Mouse (Mus musculus) olfactory bulb, adult 2 months (tissue): ENCODE data around the gene Gm10337. TPM values are rescaled to one million over a fixed set of nuclear protein-coding genes. Genes with fewer than 3 reads are reported as not detected.

Source experiments
- H3K27ac ChIP-seq: fragments of 200-500 bp; 2 replicates; pipeline ENCODE4 v1.5.1; 2012; ENCODE audit warnings: low read depth, low read length; ENCODE audit not compliant: insufficient read depth
- H3K4me1 ChIP-seq: fragments of 200-500 bp; 2 replicates; pipeline ENCODE4 v1.6.1; 2012; ENCODE audit warnings: low read length; ENCODE audit not compliant: control insufficient read depth, insufficient read depth
- H3K4me3 ChIP-seq: fragments of 200-500 bp; 2 replicates; pipeline ENCODE4 v1.5.1; 2012; ENCODE audit warnings: mild to moderate bottlenecking, low read depth, low read length, moderate library complexity; ENCODE audit not compliant: insufficient read depth
- CTCF ChIP-seq: fragments of 200-500 bp; IDR thresholded peaks from 2 replicates; pipeline ENCODE4 v1.5.1; 2012; ENCODE audit warnings: low read depth, mild to moderate bottlenecking, low read length, moderate library complexity; ENCODE audit not compliant: insufficient read depth
- POLR2A ChIP-seq: fragments of 200-500 bp; IDR thresholded peaks from 2 replicates; pipeline ENCODE4 v1.6.1; 2012; ENCODE audit warnings: mild to moderate bottlenecking, low read depth, low read length, moderate library complexity; ENCODE audit not compliant: insufficient read depth
- WGBS: fragments of 180-500 bp; shearing (Covaris S2); methylation state at CpG from one replicate; pipeline ENCODE4 v1.1.7; 2018; 5-methylcytosine and 5-hydroxymethylcytosine counted together
- polyA plus RNA-seq: library from polyadenylated mRNA; stranded (reverse); fragments of >200 nt; gene quantifications from 2 replicates; pipeline ENCODE4 v1.2.4, GENCODE M21; 2012; ENCODE audit warnings: low replicate concordance; ENCODE audit not compliant: missing spikeins, insufficient read depth, insufficient read length

Gene Gm10337
- polyA plus RNA-seq, 1 experiment = not detected

GRCm38 (mm10) chr15:102517631-102517975, 14.1 kb downstream of the Gm10337 start:
- peak; percentile 83 for TF ChIP-seq POLR2A
- no peak for TF ChIP-seq CTCF
- Histone ChIP-seq H3K4me3 (peak overlapping the region; percentile 59), H3K27ac (peak overlapping the region; percentile 59), H3K4me1 (peaks cover 17% of the 10 kb centered on the region)
- under 1% methylated on average over 10 of the region's 10 CpGs for WGBS

DNA sequence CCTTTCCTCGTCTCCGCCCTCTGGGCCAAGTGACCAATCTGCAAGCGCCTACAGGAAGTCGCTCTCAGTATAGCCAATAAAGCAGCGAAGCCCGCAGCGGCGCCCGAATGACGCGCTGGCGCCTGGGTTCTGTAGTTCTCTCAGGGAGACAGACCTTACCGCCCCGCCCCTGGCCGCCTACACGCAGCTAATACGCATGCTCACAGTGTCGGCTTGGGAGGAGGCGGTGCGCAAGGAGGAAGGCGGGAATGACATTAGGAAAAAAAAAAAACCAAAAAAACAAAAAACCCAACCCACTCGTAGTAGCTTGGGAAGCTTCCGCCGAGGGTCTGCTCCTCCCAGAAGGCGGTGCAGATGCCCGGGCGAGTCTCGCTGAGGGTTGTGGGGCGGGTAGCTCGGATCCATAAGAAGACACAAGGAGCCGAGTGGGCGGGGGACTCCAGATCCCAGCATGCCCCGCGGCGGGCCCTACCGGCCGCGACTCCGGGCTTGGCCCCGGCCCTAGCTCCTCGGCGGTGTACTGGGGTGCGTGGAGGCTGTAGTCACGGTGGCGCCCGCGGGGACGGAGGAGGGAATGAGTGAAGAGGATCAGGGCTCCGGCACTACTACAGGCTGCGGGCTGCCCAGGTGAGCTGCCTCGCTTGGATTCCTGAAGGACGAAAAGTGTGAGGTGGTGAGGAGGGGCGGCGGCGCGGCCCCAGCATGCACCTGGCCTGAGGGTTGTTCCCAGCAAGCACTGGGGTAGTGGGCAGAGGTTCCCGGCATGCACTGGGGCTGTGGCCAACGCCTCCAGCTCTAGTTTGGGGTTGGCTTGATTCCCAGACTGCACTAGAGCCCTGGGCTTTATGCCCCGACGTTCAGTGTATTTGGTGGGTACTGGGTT, 14.7 kb downstream of the Gm10337 start, which contains the start of gene Tarbp2:
Gene Tarbp2, plus strand, starts transcription at position 217 of the 883 bp plus-strand sequence.
- Histone ChIP-seq H3K27ac (peak within 1 kb of the TSS; percentile 100), H3K4me3 (peak within 1 kb of the TSS; percentile 89), H3K4me1 (peaks cover 17% of the 10 kb centered on the region)
- peak; percentile 53; the same call in 1 of the 2 replicates for TF ChIP-seq POLR2A
- no peak for TF ChIP-seq CTCF
- under 1% methylated on average over 60 of the region's 60 CpGs for WGBS

- H3K4me3 ChIP-seq = peak overlapping the region; percentile 89
- peak overlapping the region; percentile 100 for H3K27ac ChIP-seq
- peaks cover 17% of the 10 kb centered on the region for H3K4me1 ChIP-seq
- 6% methylated on average over 9 of the region's 9 CpGs for WGBS
- no peak; the same call in 1 of the 2 replicates for TF ChIP-seq POLR2A
- no peak for TF ChIP-seq CTCF
These were observed 15.3 kb downstream of the Gm10337 start for GRCm38 (mm10) chr15:102518859-102519201.

GRCm38 (mm10) chr15:102519211-102520141, 16.0 kb downstream of the Gm10337 start:
- 34% methylated on average over 17 of the region's 17 CpGs for WGBS
- no peak overlapping the region for H3K27ac ChIP-seq
- peak overlapping the region; percentile 89 for H3K4me3 ChIP-seq
- H3K4me1 ChIP-seq = peaks cover 17% of the 10 kb centered on the region
- TF ChIP-seq CTCF (no peak), POLR2A (no peak)

GRCm38 (mm10) chr15:102520416-102520815, 16.9 kb downstream of the Gm10337 start:
- no peak for TF ChIP-seq POLR2A
- 79% methylated on average over 4 of the region's 4 CpGs for WGBS
- no peak overlapping the region for H3K4me3 ChIP-seq
- H3K4me1 ChIP-seq = peaks cover 17% of the 10 kb centered on the region
- H3K27ac ChIP-seq = no peak overlapping the region

DNA sequence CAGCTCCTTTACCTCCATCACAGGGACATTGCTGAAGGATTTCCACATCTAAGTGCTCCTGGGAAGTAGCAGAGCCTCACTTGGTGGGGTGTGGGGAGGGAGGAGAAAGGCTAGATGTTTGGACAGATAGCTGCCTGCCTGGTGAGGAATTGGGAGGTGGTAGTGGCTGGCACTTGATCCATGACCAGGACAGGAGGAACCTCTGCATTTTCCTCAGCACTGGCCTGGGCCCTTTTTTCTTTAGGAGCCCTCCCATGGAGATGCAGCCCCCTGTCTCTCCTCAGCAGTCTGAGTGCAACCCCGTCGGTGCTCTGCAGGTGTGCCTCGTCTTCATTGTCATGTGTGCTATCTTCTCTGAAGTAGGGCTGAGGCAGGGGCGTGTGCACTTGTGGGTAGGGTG, 18.0 kb downstream of the Gm10337 start:
- no peak overlapping the region for H3K27ac ChIP-seq
- no peak overlapping the region for H3K4me3 ChIP-seq
- TF ChIP-seq POLR2A = no peak
- TF ChIP-seq CTCF = no peak
- H3K4me1 ChIP-seq = peaks cover 10% of the 10 kb centered on the region
- WGBS = 85% methylated on average over 4 of the region's 4 CpGs

DNA sequence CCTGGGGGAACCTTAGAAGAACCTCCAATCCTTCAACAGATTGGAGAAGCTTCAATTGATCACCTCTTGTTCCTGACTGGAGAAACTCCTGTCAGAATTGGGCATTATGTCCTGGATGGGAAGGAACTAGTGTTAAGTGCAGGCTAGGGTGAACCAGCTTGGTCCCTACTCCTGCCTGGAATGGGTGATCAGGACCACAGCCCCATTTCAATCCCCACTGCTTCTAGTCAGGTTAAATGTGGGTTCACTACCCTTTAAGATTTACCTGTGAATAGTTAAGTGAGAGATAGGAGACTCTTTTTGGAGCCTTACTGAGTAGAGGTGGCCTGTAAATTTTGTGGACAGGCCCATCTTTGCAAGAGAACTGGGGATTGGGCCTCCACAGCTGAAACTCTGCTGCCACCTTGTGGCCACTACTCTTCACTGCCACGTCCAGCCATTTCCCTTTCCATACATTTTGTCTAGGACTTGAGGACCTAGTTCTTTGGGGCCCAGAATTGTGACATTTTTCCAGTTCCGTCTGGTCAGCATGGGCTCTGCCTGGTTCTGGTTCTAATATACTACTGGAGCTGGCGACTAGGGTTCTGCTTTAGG, 21.5 kb downstream of the Gm10337 start, which contains the start of gene Npff:
Gene Npff, minus strand, starts transcription at position 51 of the 594 bp plus-strand sequence.
- no peak within 1 kb of the TSS for H3K4me3 ChIP-seq
- 0 out of 2 replicates have a peak, but pooled peaks cover 6% of the 10 kb centered on the region for H3K4me1 ChIP-seq
- no peak within 1 kb of the TSS for H3K27ac ChIP-seq
- TF ChIP-seq CTCF (peak; percentile 59), POLR2A (no peak)
- WGBS = 6% methylated on average over 3 of the region's 3 CpGs

DNA sequence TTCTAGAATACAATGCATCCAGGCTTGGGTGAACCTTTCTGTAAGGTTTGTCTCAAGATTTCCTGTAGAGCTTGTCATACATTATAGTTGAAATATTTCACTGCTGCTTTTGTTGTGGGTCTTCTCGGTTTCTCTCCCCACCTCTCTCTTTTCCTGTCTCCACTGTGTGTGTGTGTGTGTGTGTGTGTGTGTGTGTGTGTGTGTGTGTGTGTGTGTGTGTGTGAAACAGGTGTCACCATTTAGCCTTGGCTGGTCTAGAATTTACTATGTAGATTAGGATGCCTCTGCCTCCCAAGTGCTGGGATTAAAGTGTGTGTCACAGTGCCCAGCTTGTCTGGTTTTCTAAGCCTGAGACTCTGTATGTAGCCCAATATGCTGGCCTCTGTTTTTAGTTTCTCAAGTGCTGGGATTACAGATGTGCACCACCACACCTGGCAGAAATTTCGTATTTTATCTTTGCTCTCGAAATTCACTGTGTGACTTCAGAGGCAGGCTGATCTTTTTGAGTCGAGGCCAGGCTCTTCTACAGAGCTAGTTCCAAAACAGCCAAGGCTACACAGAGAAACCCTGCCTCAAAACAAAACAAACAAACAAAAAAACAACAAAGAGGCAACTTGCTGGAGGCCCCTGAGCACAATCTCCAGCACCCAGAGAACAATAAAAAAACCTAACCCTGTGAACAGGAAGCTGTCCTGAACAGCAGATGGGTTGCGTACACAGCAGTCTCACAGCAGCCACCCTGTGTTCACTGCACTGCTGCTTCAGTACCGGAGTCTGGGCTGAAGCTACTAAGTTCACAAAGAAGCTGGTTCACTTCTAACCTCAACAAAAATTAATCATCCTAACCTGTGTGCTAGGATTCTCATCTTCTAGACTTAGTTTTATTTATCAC, 22.8 kb downstream of the Gm10337 start:
- 82% methylated on average over 6 of the region's 6 CpGs for WGBS
- TF ChIP-seq CTCF = no peak
- TF ChIP-seq POLR2A = no peak
- no peak overlapping the region for H3K27ac ChIP-seq
- no peaks in the 10 kb centered on the region for H3K4me1 ChIP-seq
- H3K4me3 ChIP-seq = no peak overlapping the region
